Mouse (Mus musculus) ovary, adult 18-20 months (tissue): ENCODE measurements around the gene Tfcp2l1.
"Not testable (repeated sequence)": the region's sequence is repeated elsewhere in the genome, so short reads cannot be mapped to it uniquely, and the experiment has no call there.

Experiments
- DNase-seq: peaks from one replicate; pipeline ENCODE4 v3.0.0; 2022; ENCODE audit warnings: low spot score, mixed read lengths

The Tfcp2l1 gene

DNA sequence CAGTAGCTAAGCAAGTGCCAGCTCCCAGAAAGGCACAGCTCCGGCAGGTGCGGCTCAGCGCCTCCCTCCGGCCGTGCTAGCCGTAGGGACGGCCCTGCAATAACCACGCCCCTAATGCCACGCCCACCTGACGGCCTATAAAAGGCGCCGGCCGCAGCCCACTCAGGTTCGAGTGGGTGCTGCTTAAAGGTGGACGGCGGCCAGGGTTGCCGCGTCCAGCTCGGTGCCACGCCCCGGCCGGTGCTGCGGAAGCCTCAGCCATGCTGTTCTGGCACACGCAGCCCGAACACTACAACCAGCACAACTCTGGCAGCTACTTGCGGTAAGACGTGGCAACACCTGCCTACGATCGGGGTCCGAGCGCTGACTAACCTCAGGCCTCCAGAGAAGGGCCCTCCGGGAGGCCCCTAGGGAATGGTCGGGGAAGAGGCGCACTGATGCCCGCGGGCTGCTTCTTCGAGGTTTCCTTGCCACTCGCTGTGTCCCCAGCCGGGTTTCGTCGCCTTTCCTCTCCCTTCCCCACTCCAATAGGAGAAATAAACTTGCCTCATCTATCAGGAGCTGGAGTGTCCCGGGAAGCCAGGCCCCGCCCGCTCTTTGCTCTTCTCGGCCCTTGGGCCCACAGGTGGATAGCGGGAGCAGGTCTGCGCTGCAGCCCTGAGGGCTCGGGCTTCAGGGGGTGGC is at the start of gene Tfcp2l1:
TSS of gene Tfcp2l1 (plus strand) at position 165 of the 684 bp plus-strand sequence.
- peak; percentile 74 for DNase-seq

DNA sequence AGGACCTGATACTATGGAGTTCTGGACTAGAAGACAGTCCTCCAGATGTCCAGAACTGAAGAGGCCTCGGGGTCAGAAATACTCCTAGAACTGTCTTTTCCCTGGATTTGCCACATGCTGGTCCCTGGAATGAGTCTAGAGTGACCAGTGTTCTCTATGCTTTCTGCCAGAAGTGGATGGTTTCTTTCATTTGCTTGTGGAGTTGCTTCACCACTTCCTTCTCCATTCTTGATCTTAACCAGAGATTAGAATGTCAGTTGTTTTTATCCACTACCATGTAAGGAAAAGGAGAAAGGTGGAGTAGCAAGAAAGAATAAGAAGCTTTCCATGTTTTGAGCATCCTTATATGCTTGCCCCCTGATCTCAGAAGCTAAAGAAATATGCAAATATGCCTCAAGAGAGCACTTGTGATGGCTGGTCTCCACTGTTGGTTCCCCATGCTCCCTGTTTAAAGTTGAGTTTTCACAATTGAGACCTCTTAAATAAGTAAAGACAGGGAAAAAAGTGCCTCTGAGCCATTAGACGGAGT is 47.5 kb upstream of the Tfcp2l1 start:
- no peak for DNase-seq

DNA sequence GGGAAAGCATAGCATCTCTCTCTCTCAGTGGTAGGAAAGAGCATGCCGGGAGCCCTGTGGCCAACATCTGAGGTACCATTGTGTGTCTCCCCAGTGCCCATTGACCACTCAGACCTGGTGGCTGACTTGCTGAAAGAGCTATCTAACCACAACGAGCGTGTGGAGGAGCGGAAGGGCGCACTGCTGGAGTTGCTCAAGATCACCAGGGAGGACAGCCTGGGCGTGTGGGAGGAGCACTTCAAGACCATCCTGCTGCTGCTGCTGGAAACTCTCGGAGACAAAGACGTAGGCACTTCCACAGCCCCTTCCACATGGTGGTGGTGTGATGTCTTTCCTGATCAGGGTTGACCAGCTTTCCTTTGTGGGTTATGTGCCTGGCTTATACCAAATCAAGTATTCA is 46.6 kb upstream of the Tfcp2l1 start:
- DNase-seq = no peak

DNA sequence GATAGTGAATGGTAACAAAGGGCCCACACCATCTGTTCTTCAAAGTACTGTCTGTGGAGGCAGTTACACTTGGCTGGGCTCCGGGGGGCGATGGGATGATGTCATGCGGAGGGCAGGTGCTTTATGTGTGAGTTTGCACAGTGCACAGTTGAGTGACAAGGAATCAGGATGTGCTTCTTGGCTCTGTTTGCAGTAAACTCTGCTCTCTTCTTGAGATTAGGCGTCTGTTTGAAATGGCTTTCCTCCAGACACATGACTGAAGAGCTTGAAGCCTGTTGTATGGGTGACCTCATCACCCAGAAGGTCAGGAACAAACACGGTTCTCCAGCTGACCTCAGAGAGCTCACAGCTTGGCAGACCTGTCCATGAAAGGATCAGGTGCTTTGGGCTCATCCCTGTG is 38.0 kb upstream of the Tfcp2l1 start:
- no peak for DNase-seq

DNA sequence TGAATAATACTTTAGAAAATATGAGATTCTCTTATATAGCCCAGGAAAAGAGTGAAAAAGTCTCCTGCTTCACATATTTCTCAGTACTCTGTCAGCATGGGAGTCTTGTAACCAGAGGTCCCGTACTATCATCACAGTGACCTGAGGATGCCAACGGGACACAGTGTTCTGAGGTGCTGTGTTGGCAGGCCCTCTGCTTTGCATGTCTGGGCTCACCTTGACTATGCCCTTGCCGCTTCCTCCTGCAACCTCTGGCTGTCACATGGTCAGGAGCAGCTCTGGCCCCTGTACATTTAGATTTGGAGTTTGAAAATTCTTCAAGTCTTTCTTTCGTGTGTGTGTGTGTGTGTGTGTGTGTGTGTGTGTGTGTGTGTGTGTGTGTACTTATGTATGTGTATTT is 34.8 kb upstream of the Tfcp2l1 start:
- DNase-seq = no peak

DNA sequence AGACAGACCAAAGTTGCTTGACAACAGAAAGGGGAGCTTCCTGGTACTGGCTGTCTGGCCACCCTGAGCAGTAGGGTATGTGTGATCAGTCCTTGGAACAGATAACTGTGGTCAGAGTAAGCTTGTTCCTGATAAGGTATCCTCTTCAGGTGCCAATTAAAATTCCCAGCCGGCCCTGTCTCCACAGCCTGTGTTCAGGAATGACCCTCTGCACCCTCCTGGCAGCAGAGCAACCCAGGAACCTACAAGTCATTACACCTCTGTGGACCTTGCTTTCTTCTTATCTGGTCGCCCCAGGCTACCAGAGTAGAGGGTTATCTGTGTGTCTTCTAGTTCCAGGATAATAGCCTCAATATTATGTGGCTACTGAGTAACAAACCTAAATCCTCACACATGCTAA is 32.4 kb upstream of the Tfcp2l1 start:
- DNase-seq = no peak

DNA sequence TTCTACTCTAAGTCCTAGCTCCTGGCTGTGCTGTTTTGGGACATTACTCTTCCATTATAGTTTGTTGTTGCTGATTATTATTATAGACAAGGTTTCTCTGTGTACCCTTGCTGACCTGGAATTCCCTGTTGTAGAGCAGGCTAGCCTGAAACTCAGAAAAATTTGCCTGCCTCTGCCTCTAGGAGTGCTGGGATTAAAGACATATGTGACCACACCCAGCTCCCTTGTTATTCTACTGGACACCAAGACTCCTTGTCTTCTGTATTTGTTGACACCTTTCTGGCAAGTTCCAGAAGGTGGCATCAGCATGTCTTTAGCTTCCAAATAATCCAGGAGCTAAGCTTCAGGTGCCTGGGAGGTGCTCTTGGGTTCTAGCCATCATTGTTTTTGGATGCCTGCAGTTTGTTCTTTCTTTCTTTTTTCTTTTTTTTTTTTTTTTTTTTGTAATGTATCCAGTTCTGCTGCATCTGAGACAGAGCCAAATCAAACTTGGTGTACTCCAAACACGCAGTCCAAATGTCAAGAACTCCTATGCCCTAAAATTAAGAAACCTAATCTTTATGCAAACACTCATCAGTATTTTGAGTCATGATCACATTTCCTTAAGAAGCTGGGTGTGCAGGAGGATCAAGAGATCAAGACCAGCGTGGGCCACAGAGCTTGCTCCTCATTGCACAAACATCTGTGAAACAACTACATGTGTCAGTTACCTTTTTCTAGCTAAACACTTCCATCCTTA is 30.1 kb upstream of the Tfcp2l1 start:
- no peak for DNase-seq

DNA sequence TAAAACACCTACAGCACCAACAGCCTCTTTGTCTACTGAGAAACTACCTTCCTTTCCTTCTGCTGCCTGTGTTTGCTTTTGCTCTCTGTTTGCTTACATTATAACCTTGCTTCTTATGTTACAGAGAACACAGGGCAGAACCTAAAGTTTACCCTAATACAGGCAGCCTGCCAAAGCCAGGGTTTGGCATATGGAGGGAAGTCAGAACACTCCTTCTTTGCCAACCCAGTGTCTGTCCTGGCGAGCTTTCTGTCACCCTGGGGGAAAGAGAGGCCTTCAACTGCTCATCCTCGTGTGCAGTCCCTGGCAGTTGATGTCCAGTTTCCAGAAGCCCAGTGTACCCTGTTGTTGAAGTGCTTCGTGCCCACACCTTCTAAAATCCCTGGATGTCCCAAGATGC is 29.4 kb upstream of the Tfcp2l1 start:
- no peak for DNase-seq

DNA sequence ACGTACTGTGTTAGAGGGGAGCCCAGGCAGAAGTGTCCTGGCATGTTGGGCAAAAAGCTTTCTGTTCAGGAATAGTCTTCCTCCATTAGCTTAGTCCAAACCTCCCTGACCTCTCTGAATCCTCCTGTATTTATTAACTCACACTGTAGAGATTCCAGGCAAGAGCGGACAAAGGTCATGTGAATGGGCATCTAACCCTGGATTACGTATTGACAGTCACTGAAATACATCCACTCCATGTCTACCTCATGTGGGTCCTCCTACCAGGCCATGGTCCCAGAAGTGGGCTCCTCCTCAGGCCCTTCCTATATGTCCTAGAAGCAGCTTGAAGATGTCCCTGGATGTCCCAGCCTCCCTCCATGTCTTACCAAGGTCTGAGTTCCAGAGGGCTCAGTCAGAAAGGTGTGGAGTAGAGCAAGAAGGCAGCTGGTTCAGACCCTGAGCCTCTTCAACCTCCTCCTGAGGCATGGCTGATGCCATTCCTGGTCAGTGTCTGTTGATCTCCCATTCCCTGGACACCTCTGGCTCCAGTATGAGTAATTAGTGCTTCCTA is 14.0 kb upstream of the Tfcp2l1 start:
- no peak for DNase-seq

DNA sequence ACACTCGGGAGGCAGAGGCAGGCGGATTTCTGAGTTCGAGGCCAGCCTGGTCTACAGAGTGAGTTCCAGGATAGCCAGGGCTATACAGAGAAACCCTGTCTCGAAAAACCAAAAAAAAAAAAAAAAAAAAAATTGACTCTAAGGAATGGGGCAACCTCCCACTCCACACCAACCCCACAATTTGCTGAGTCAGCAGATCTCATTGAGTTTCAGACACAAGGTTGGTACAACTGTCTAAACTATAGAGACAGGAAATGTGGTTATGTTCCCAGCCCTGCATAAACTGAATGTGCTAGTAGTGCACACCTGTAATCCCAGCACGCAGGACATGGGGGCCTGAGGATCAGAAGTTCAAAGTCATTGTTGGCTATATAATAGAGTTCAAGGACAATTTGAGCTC is 6.7 kb upstream of the Tfcp2l1 start:
- DNase-seq = not testable (repeated sequence)

DNA sequence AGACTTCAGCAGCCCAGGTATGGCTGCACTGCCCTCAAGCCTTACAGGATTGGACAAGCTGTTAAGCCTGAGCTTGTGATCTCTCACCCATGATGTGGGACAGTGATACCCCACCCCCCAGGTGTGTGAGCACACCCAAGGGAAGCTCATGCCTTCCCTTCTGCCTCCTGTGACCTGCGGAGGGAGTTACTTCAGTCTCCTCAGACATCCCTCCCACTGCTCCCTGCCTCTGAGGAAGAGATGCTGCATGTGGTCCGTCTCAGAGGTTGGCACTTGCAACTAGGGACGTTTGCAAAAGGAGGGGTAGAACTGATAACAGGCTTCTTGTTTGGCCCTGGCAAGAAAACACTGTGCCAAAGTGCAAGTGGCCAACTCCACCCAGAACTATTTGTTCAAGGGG is 4.9 kb upstream of the Tfcp2l1 start:
- DNase-seq = no peak

DNA sequence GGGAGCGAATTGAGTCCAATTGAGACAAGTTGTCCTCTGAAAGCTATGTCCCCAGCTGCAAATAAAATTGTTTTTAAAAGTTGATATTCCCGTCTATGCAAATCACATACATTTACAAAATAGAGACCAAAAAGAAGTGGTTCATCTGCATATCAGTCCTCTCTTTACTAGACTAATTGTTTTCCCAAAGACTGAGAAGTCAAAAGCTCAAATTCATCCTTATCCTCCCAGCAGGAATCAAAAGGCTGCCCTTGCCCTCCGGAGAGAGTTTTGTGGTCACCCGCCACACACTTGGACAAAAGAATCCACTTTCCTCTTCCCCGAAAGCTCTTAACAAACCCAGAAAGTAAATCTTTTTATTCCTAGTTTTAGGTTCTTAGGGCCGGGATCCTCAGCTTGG is 2.3 kb upstream of the Tfcp2l1 start:
- DNase-seq = no peak

DNA sequence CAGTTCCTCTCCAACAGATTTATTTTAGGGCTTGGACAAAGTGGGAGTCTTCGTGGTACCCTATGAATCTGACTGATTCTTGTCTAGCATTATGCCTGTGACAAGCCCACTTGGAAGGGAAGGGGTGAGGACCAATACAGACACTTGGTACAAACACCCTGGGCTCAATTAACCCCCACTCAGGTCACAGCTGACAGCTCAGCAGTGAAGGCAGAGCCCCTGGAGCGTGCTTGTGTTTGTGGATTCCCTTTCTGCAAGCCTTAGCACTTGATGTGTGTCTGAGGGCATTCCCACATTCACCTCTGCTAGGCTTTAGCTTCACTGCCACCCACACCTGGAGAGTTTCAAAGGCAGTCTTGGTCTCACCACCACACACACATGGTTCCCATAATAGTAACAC is 1.8 kb upstream of the Tfcp2l1 start:
- no peak for DNase-seq

DNA sequence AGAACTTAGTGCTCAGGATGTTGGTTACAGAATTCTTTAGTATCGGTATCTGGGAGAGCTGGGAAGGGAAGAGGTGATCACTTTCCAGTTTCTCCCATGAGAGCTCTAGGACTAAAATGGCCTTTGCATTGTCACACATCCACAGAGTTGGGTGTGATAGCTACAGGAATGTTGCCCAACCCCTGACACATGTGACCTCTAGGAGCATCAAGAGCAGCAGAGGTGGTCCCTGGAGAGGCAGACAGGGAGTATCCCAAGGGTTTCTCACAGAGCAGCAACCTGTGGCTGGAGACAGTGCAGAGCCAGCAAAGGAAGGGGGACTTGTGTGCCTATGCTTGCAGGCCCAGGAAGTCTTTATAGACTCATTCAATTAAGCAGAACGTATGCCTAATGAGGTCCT is 1.3 kb upstream of the Tfcp2l1 start:
- DNase-seq = no peak

DNA sequence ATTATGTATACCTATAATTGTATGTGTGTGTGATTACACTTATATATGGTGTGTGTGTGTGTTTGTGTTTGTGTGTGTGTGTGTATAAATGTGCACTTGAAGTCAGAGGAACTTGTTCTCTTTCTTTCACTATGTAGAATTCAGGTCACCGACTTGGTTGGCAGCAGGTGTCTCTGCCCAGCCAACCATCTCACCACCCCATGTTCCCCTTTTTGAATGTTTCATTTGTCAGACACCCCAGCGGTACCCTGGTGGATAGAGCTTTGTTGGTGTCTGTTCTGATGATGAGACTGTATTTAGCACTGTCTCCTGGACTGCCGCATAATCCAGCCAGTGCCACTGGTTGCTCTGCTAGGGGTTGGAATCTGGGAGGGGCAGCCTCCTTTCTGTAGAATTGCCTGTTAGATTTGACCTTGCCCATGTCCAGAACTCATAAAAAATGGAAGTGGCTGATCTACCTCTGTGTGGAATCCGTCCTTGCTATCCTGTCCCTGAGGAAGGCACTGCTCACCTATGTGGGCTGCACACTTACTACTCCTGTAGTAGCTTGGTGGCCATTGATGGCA is 5.8 kb downstream of the Tfcp2l1 start:
- no peak for DNase-seq

DNA sequence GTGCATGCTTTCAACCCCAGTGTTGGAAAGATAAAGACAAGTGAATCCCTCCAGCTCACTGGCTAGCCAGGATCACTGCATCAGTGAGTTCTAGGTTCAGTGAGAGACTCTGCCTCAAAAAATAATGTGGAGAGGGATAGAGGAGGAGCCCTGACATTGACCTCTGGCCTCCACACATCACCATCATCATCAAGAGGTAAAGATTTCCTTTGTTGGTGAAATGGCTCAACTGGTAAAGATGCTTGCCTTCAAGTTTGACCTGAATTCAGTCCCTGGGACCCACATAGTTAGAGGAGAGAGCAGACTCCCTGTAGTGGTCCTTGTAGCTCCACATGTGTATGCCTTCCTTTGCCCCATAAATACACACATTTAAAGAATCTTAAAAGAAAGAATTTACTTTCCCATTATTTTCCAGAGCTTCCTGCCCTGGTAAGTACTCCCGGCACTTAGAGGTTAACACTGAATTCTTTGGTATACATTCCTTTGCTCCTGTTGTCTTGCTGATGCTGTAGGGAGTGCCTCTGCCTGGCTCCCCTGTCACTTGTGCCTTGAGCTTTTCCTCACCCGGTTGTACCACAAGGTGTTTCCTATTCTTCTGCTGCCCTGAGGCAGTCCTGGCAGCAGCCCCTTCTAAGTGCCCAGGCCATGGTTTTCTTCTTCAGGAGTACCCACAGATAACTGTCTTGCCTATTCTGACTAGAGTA is 14.7 kb downstream of the Tfcp2l1 start:
- no peak for DNase-seq

DNA sequence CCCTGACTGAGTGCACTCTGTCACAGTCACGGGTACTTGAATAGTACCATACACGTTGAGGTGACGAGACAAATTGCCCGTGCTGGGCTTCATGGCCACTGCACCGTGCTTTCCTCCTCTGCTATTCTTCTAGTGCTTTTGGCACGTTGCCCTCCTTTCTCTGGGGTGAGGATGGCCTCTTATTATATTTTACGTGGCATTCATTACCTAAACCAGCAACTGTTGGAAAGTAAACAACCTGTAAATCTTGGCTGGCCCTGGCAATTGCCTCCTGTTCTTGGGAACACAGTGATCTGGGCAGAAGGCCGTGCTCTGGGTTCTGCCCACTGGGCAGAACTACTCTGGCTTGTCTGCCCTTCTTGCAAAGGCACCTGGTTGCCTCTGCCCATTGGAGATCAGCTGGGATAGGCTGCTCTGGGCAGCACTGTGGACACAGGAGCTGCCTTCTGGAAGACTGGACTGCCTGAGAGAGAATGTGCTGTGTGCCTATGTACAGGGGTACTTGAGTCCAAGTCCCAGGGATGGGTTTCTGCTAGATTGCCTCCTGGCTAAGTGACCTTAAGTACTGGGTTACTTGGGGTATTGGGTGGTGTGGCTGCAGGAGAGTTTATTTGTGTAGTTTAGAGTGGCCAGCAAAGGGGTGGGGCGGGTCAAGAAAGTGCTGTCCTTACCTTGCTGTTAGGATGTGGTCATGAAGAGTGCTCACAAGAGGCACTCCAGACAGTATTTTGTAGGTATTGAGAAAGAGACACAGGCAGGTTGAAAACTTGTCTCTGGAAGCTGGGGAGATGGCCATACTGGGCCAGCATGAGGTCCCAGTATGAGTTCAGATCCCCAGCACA is 15.6 kb downstream of the Tfcp2l1 start:
- peak; percentile 30 for DNase-seq

DNA sequence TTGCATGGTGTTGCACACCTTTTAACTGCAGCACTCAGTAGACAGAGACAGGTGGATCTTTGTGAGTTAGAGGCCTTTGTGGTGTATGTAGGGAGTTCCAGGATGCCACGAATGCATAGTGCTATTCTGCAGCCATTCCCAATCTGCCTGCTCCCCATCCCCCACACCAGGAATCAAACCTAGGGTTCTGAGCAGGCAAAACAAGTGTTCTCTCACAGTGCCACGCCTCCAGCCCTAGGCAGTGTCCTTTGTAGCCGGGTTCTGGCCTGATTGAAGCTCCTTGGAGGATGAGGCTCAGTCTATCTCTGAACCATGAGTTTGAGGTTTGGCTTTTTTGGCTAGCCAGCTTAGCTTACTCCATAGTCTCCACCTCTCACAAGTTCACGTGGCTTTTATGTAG is 18.0 kb downstream of the Tfcp2l1 start:
- no peak for DNase-seq

DNA sequence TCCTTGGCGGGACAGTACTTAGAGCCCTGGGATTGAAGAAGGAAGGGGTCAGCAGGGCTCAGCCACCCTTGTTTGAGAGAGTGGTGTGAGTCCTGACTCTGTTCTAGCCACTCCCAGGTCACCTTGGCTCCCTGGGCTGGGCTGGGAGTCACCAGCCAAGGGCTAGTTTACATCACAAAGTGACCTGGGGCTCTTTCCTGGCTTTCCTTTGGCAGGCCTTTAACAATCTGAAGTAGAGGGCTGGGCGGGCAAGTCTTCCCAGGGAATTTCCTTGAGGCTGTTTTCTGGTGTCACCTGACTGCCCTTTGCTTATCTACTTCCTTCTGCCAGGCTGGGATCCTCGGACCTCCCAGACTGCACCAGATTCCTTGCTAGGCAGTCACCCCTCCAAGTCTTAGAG is 20.3 kb downstream of the Tfcp2l1 start:
- no peak for DNase-seq

DNA sequence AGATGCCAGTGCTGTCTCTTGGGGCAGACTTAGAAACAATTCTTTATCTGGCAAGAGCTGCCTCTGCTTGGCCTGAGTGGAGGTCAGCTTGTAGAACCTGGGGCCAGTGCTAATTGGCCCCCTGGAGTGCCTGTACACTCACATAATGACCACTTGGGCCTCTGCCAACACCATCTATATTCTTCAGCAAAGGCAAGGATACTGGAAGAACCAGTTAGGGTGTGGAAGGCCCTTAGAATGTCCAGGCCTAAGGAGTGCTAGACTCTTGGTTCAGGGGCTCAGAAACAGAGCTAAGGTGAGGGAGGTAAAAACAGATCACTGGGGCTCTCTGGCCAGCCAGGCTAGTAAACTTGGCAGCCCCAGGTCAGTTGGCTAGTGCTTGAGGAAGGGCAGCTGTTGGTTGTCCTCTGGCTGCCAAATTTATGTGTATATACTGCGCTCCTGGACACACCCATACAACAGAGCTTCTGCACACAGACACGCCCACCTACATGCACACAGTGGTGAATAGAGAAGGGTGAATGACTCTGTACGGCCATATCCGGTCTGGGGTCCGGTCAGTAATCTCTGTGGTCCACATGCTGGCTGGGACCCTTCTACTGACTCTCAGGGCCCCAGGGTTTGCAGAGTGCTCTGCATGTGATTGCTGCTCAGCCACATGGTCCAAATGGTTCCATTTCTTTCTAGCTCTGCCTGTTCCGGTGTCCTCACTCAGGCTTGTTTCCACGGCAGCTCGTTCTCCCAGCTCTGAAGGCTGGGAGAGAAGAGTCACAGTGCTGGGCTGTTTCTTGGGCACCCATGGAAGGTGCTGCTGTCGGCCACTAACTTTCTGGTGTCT is 22.4 kb downstream of the Tfcp2l1 start:
- DNase-seq = no peak

DNA sequence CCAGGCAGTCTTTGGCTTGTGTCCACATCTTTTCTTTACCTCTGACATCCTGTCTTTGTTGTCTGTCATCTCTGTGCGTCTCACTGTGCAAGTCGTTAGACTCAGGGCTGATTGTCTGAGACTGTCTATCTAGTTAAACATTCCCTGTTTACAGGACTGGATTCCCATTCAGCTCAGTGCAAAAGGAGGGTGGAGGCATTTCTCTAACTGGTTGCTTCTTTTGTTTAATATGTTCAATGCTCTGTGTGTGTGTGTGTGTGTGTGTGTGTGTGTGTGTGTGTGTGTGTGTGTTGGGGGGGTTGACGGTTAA is 23.0 kb downstream of the Tfcp2l1 start:
- DNase-seq = no peak
